Mouse (Mus musculus): ENCODE results near the gene Hat1.

DNA sequence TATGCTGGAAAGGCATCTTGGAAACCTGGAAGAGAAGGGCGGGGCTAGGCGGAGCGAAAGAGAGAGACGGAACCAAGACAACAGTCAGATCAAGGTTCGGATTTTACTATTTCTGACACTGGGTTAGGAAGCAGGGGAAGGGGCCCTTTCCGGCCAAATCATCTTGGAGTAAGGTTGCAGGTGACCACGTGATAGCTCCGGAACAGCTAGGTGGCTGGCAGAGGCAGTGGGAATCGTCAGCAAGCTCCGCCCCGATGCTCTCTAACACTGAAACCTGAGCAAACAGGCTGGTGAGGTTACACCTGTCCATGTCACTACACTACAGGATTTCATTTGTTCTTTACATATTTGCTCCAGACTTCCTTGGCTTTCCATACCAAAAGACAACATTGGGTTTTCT lies 4.9 kb upstream of the Hat1 start:
- no peak for TF ChIP-seq CHD2 (IDR thresholded peaks at IDR 0.05; ENCODE audit: low read depth, low read length)
- TF ChIP-seq ZNF384 (IDR thresholded peaks at IDR 0.05; ENCODE audit: low read depth, low read length): no peak
- no peak for TF ChIP-seq HCFC1 (IDR thresholded peaks at IDR 0.05; ENCODE audit: borderline replicate concordance, insufficient read depth, low read length)
- no peak for TF ChIP-seq MAFK (IDR thresholded peaks at IDR 0.05; ENCODE audit: insufficient read depth, low read depth, low read length)
- TF ChIP-seq ZC3H11A (IDR thresholded peaks at IDR 0.05; ENCODE audit: borderline replicate concordance, low read depth, low read length): no peak
